Mouse (Mus musculus): Measurements from ENCODE around the gene Gm28043.

GRCm38 (mm10) chr17:29614115-29615023 is at the start of gene Gm28043, which contains the start of gene Rnf8:
- TF ChIP-seq CTCF (IDR thresholded peaks at IDR 0.05; ENCODE audit: borderline replicate concordance, insufficient read depth, low read depth, low read length) (peak; percentile 74), POLR2A (IDR thresholded peaks at IDR 0.05; ENCODE audit: borderline replicate concordance, insufficient read depth, low read length) (peak; percentile 75; the same call in 1 of the 2 replicates)
